Mouse (Mus musculus): ENCODE data around the gene Ifitm2. TPM values are rescaled to one million over a fixed set of nuclear protein-coding genes. Genes with fewer than 3 reads are reported as not detected.

Ifitm2 gene
- polyA plus RNA-seq, 1 experiment, result 296 TPM

- Histone ChIP-seq H3K27me3 (ENCODE audit: control insufficient read depth, insufficient read depth, low read length) (no peaks in the 10 kb centered on the region), H3K36me3 (ENCODE audit: control insufficient read depth, insufficient read depth, low read length) (no peaks in the 10 kb centered on the region), H3K4me1 (replicated peaks; ENCODE audit: control insufficient read depth, insufficient read depth, low read length) (peaks cover 17% of the 10 kb centered on the region; the same call in 1 of the 2 replicates), H3K4me3 (ENCODE audit: control insufficient read depth, insufficient read depth, low read length) (no peak overlapping the region), H3K27ac (ENCODE audit: control insufficient read depth, insufficient read depth, low read length) (no peak overlapping the region)
- DNase-seq, result no peak
- 87% methylated on average over 7 of the region's 7 CpGs for WGBS
- TF ChIP-seq POLR2A (IDR thresholded peaks at IDR 0.05; ENCODE audit: control insufficient read depth, extremely low read depth, insufficient read depth, low read length, poor library complexity), result no peak
- TF ChIP-seq CTCF (IDR thresholded peaks at IDR 0.05; ENCODE audit: borderline replicate concordance, control insufficient read depth, extremely low read depth, insufficient read depth, low read length, poor library complexity), result no peak
These were observed 3.3 kb downstream of the Ifitm2 start for GRCm38 (mm10) chr7:140952441-140952840.

GRCm38 (mm10) chr7:140951765-140952164, 4.0 kb downstream of the Ifitm2 start:
- Histone ChIP-seq H3K27me3 (ENCODE audit: control insufficient read depth, insufficient read depth, low read length) (no peaks in the 10 kb centered on the region), H3K36me3 (ENCODE audit: control insufficient read depth, insufficient read depth, low read length) (no peaks in the 10 kb centered on the region), H3K4me3 (ENCODE audit: control insufficient read depth, insufficient read depth, low read length) (no peak overlapping the region), H3K4me1 (replicated peaks; ENCODE audit: control insufficient read depth, insufficient read depth, low read length) (peaks cover 24% of the 10 kb centered on the region), H3K27ac (ENCODE audit: control insufficient read depth, insufficient read depth, low read length) (no peak overlapping the region)
- no peak for DNase-seq
- no peak for TF ChIP-seq CTCF (IDR thresholded peaks at IDR 0.05; ENCODE audit: borderline replicate concordance, control insufficient read depth, extremely low read depth, insufficient read depth, low read length, poor library complexity)
- WGBS, result 76% methylated on average over 6 of the region's 6 CpGs

- WGBS, result 96% methylated on average over 8 of the region's 8 CpGs
- Histone ChIP-seq H3K4me3 (ENCODE audit: control insufficient read depth, insufficient read depth, low read length) (no peak overlapping the region), H3K36me3 (ENCODE audit: control insufficient read depth, insufficient read depth, low read length) (no peaks in the 10 kb centered on the region), H3K27ac (ENCODE audit: control insufficient read depth, insufficient read depth, low read length) (no peak overlapping the region), H3K27me3 (ENCODE audit: control insufficient read depth, insufficient read depth, low read length) (no peaks in the 10 kb centered on the region), H3K4me1 (replicated peaks; ENCODE audit: control insufficient read depth, insufficient read depth, low read length) (peaks cover 31% of the 10 kb centered on the region)
- TF ChIP-seq POLR2A (IDR thresholded peaks at IDR 0.05; ENCODE audit: control insufficient read depth, extremely low read depth, insufficient read depth, low read length, poor library complexity) (no peak), CTCF (IDR thresholded peaks at IDR 0.05; ENCODE audit: borderline replicate concordance, control insufficient read depth, extremely low read depth, insufficient read depth, low read length, poor library complexity) (no peak)
- DNase-seq, result no peak
These were observed 4.7 kb downstream of the Ifitm2 start for GRCm38 (mm10) chr7:140951051-140951450.

GRCm38 (mm10) chr7:140949824-140950530, 5.8 kb downstream of the Ifitm2 start, which contains the start of gene Ifitm5:
Gene Ifitm5 (minus strand): TSS chr7:140950291.
- peaks cover 30% of the 10 kb centered on the region for H3K4me1 ChIP-seq (replicated peaks; ENCODE audit: control insufficient read depth, insufficient read depth, low read length)
- no peaks in the 10 kb centered on the region for H3K36me3 ChIP-seq (ENCODE audit: control insufficient read depth, insufficient read depth, low read length)
- TF ChIP-seq CTCF (IDR thresholded peaks at IDR 0.05; ENCODE audit: borderline replicate concordance, control insufficient read depth, extremely low read depth, insufficient read depth, low read length, poor library complexity), result no peak
- TF ChIP-seq POLR2A (IDR thresholded peaks at IDR 0.05; ENCODE audit: control insufficient read depth, extremely low read depth, insufficient read depth, low read length, poor library complexity), result no peak
- no peak within 1 kb of the TSS for H3K27ac ChIP-seq (ENCODE audit: control insufficient read depth, insufficient read depth, low read length)
- DNase-seq, result no peak
- no peak within 1 kb of the TSS for H3K4me3 ChIP-seq (ENCODE audit: control insufficient read depth, insufficient read depth, low read length)
- H3K27me3 ChIP-seq (ENCODE audit: control insufficient read depth, insufficient read depth, low read length), result no peaks in the 10 kb centered on the region
- WGBS, result 90% methylated on average over 16 of the region's 16 CpGs

GRCm38 (mm10) chr7:140949255-140949654, 6.5 kb downstream of the Ifitm2 start:
- no peak overlapping the region for H3K27ac ChIP-seq (ENCODE audit: control insufficient read depth, insufficient read depth, low read length)
- no peak for TF ChIP-seq POLR2A (IDR thresholded peaks at IDR 0.05; ENCODE audit: control insufficient read depth, extremely low read depth, insufficient read depth, low read length, poor library complexity)
- no peak for TF ChIP-seq CTCF (IDR thresholded peaks at IDR 0.05; ENCODE audit: borderline replicate concordance, control insufficient read depth, extremely low read depth, insufficient read depth, low read length, poor library complexity)
- 96% methylated on average over 6 of the region's 6 CpGs for WGBS

GRCm38 (mm10) chr7:140948161-140948560, 7.6 kb downstream of the Ifitm2 start:
- TF ChIP-seq POLR2A (IDR thresholded peaks at IDR 0.05; ENCODE audit: control insufficient read depth, extremely low read depth, insufficient read depth, low read length, poor library complexity), result no peak
- TF ChIP-seq CTCF (IDR thresholded peaks at IDR 0.05; ENCODE audit: borderline replicate concordance, control insufficient read depth, extremely low read depth, insufficient read depth, low read length, poor library complexity), result no peak
- no peaks in the 10 kb centered on the region for H3K27me3 ChIP-seq (ENCODE audit: control insufficient read depth, insufficient read depth, low read length)

More at GRCm38 (mm10) chr7:140949255-140949654, 6.5 kb downstream of the Ifitm2 start:
- Histone ChIP-seq H3K27me3 (ENCODE audit: control insufficient read depth, insufficient read depth, low read length) (no peaks in the 10 kb centered on the region), H3K4me3 (ENCODE audit: control insufficient read depth, insufficient read depth, low read length) (no peak overlapping the region), H3K4me1 (replicated peaks; ENCODE audit: control insufficient read depth, insufficient read depth, low read length) (peaks cover 24% of the 10 kb centered on the region), H3K36me3 (ENCODE audit: control insufficient read depth, insufficient read depth, low read length) (no peaks in the 10 kb centered on the region)
- DNase-seq, result no peak

More at GRCm38 (mm10) chr7:140948161-140948560, 7.6 kb downstream of the Ifitm2 start:
- Histone ChIP-seq H3K36me3 (ENCODE audit: control insufficient read depth, insufficient read depth, low read length) (no peaks in the 10 kb centered on the region), H3K4me3 (ENCODE audit: control insufficient read depth, insufficient read depth, low read length) (no peak overlapping the region), H3K4me1 (replicated peaks; ENCODE audit: control insufficient read depth, insufficient read depth, low read length) (peaks cover 21% of the 10 kb centered on the region), H3K27ac (ENCODE audit: control insufficient read depth, insufficient read depth, low read length) (no peak overlapping the region)
- WGBS, result 88% methylated on average over 8 of the region's 8 CpGs
- DNase-seq, result no peak

Data from thymus, adult 2 months (tissue).